Mouse (Mus musculus): Measurements from ENCODE around the gene Thap12. TPM values are rescaled to one million over a fixed set of nuclear protein-coding genes. Genes with fewer than 3 reads are reported as not detected.
A peak's percentile ranks its signal among the peaks of the same experiment; 100 is the strongest.

Thap12 gene
- polyA plus RNA-seq, 1 experiment from 2014 or later, result 47.1 TPM

DNA sequence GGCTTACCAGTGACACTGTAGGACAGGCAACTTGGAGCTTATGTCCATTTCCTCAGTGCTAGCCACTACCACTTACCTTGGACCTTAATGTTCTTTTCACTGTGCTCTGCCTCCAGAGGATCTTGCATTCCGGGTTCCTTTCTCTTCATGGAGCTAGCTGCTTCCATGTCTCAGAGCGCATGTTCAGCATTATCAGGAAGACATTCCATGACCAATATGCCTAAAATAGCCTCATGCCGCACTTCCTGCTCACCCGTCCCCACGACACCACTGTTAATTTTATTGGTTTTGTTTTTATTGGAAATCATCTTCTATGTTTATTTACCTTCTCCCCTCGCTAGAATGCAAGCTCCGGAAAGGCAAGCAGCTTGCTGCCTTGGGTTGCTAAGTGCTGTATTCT is 24.5 kb upstream of the Thap12 start:
- no peaks in the 10 kb centered on the region for H3K27me3 ChIP-seq (replicated peaks)
- H3K4me1 ChIP-seq, result no peaks in the 10 kb centered on the region
- H3K4me3 ChIP-seq, result no peak overlapping the region
- H3K9ac ChIP-seq, result no peak overlapping the region
- no peak overlapping the region for H3K4me2 ChIP-seq
- H3K36me3 ChIP-seq (replicated peaks), result no peaks in the 10 kb centered on the region
- no peak for ATAC-seq (replicated peaks)
- H3K27ac ChIP-seq, result no peak overlapping the region
- 78% methylated on average over 7 of the region's 7 CpGs for WGBS
- no peaks in the 10 kb centered on the region for H3K9me3 ChIP-seq

DNA sequence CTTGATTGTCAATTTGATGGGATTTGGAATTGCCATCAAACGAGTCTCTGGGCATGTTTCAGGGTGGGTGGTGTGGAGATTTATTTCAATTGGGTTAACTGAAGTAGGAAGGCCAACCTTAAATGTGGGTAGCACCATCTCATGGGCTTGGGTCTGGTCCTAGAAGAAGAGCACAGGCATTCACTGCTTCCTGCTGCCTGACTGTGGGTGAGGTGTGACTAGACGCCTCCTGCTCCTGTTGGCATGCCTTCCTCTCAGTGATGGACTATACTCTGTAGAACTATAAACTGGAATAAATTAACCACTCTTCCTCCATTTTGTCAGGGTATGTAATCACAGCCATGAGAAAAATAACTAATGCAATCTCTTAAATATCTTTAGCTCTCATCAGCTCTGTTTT is 22.2 kb upstream of the Thap12 start:
- H3K9ac ChIP-seq, result no peak overlapping the region
- H3K4me3 ChIP-seq, result no peak overlapping the region
- WGBS, result 44% methylated on average over 2 of the region's 2 CpGs
- no peaks in the 10 kb centered on the region for H3K36me3 ChIP-seq (replicated peaks)
- no peaks in the 10 kb centered on the region for H3K4me1 ChIP-seq
- H3K27me3 ChIP-seq (replicated peaks), result no peaks in the 10 kb centered on the region
- no peak for ATAC-seq (replicated peaks)
- H3K27ac ChIP-seq, result no peak overlapping the region
- no peak overlapping the region for H3K4me2 ChIP-seq
- H3K9me3 ChIP-seq, result no peaks in the 10 kb centered on the region

DNA sequence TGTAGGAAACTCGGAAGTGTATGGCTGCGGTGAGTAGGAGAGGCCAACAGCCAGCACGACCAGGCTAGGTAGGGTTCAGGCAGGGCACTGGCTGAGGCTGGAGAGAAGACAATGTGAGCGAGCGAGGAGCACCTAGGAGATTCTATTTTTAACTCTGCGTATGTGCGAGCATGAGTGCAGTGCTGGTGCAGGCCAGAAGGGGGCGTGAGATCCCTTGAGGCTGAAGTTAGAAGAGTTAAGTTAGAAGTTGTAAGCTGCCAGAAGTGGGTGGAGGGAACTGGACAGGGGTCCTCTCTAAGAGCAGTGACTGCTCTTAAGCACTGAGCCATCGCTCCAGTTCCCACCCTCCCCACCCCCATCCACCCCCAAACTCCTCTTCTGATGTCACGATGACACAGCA is 20.1 kb upstream of the Thap12 start:
- WGBS, result 90% methylated on average over 10 of the region's 10 CpGs
- Histone ChIP-seq H3K36me3 (replicated peaks) (no peaks in the 10 kb centered on the region), H3K9ac (no peak overlapping the region), H3K9me3 (no peaks in the 10 kb centered on the region), H3K27ac (no peak overlapping the region), H3K27me3 (replicated peaks) (no peaks in the 10 kb centered on the region), H3K4me3 (no peak overlapping the region), H3K4me2 (no peak overlapping the region), H3K4me1 (no peaks in the 10 kb centered on the region)
- ATAC-seq (replicated peaks), result no peak

DNA sequence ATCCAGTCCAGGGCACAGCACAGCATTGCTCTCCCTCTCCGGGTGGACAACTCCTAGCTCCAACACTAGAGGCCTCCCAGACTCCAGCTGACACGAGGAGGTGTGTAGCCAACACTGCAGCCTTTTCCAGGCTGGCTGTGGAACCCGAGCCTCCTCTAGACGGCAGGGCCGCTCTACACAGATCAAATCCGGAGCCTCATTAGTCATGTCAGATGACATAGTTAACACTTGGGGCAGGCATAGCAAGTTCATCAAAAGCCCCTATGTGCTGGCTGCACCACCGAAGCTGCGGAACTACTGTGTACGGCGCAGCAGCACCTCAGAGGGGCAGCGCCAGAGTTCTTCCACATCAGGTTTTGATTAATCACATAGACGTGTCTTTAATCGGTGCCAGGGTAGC is 17.0 kb upstream of the Thap12 start:
- ATAC-seq (replicated peaks), result no peak
- no peaks in the 10 kb centered on the region for H3K4me1 ChIP-seq
- H3K36me3 ChIP-seq (replicated peaks), result no peaks in the 10 kb centered on the region
- H3K4me2 ChIP-seq, result no peak overlapping the region
- WGBS, result 54% methylated on average over 13 of the region's 13 CpGs
- H3K9ac ChIP-seq, result no peak overlapping the region
- H3K27me3 ChIP-seq (replicated peaks), result no peaks in the 10 kb centered on the region
- no peak overlapping the region for H3K4me3 ChIP-seq
- H3K27ac ChIP-seq, result no peak overlapping the region
- no peaks in the 10 kb centered on the region for H3K9me3 ChIP-seq

DNA sequence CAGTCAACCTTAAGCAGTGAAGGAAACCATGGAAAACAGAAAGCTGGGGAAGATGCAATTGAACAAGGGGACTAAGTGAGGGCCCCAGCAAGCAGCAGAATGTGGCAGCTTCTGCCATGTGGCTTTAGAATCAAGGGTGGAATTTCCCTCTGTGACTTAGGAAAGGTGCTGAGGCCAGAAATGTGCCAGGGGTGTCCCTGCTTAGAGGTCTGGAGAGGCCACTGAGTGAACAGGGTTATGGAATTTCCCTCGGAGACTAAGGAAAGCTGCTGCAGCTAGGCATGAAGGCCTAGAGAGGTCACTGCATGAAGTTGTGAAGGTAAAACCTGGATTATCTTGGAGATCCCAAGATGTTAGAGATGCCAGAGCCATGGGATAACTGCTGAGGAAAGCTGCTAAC is 12.8 kb upstream of the Thap12 start:
- Histone ChIP-seq H3K27ac (no peak overlapping the region), H3K27me3 (replicated peaks) (no peaks in the 10 kb centered on the region), H3K9ac (no peak overlapping the region), H3K36me3 (replicated peaks) (no peaks in the 10 kb centered on the region), H3K4me2 (no peak overlapping the region), H3K4me1 (no peaks in the 10 kb centered on the region), H3K4me3 (no peak overlapping the region), H3K9me3 (no peaks in the 10 kb centered on the region)
- 88% methylated on average over 1 of the region's 1 CpGs for whole genome bisulfite sequencing
- ATAC-seq (replicated peaks), result no peak

DNA sequence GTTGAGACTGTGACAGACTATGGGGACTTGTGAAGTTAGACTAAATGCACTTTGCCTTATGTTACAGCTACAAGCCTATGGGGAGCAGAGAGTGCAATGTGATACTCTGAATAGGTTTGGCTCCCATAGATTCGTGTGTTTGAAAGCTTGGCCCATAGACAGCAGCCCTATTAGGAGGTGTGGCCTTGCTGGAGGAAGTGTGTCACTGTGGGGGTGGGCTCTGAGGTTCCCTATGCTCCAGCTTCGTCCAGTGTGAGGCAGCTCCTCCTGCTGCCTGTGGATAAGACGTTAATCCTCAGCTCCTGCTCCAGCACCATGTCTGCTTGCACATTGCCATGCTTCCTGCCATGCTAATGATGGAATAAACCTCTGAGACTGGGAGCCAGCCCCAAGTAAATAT is 12.1 kb upstream of the Thap12 start:
- Histone ChIP-seq H3K4me3 (no peak overlapping the region), H3K9ac (no peak overlapping the region), H3K4me2 (no peak overlapping the region), H3K27me3 (replicated peaks) (no peaks in the 10 kb centered on the region), H3K9me3 (no peaks in the 10 kb centered on the region), H3K27ac (no peak overlapping the region), H3K36me3 (replicated peaks) (no peaks in the 10 kb centered on the region), H3K4me1 (no peaks in the 10 kb centered on the region)
- 26% methylated on average over 3 of the region's 3 CpGs for WGBS
- ATAC-seq (replicated peaks), result no peak

DNA sequence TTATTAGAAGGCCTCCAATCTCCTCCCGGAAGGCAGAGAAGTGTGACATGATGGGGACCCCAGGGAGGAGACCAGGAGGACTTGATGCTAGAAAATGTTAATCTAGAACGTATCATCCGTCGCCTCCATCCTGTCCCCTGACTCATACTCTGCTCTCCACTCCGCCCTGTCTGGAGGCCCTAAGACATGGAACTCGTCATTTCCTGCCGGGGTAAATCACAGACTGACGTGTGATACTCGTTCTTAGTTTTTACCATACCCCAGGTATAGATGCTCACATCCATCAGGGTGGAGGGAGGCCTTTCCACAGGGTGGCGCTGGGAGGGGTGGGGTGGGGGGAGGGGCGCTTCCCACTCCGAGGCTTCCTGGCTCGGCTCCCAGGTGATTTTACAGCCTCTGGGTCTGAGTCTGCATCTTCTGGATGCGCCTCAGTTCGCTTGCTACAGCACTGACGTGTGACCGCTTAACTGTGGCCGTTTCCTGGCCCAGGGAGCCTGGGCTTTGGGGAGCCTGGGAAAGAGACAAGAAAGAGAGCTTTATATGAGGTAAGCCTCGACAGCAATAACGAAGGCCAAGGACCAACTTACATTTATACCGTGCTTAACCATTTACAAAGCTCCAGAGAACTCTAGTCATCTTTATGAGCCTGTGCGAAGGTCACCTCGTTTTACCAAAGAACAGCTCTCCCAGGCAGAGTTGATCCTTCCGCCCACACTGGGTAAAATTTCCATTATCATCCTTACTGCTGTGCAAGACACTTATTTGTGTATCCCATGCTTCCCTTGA is 9.9 kb upstream of the Thap12 start:
- no peaks in the 10 kb centered on the region for H3K27me3 ChIP-seq (replicated peaks)
- no peak overlapping the region for H3K9ac ChIP-seq

DNA sequence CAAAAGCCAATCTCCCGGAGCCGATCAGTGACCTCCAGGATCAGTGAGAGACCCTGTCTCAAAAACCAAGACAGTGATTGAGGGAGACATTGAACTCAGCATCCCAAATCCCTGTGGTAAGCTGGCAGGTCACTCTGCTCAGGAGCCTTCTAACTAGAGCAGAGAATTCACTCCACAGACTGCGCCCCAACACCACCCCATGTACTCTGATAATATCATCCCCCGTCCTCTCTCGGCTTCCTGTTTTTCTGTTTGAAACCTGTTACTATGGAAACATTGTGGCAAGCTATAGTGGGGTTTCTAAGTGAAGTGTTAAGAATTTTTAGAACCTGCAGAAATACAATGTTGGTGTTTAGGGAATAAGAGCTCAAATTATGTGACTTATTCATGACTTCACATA is 8.9 kb upstream of the Thap12 start:
- Histone ChIP-seq H3K27ac (no peak overlapping the region), H3K9ac (no peak overlapping the region), H3K36me3 (replicated peaks) (no peaks in the 10 kb centered on the region), H3K9me3 (no peaks in the 10 kb centered on the region), H3K27me3 (replicated peaks) (no peaks in the 10 kb centered on the region), H3K4me3 (no peak overlapping the region), H3K4me1 (no peaks in the 10 kb centered on the region), H3K4me2 (no peak overlapping the region)
- 81% methylated on average over 5 of the region's 5 CpGs for WGBS
- ATAC-seq (replicated peaks), result no peak

More for the DNA sequence above, 9.9 kb upstream of the Thap12 start:
- Histone ChIP-seq H3K4me3 (no peak overlapping the region), H3K4me2 (no peak overlapping the region), H3K9me3 (no peaks in the 10 kb centered on the region), H3K27ac (no peak overlapping the region), H3K4me1 (no peaks in the 10 kb centered on the region), H3K36me3 (replicated peaks) (no peaks in the 10 kb centered on the region)
- WGBS, result 52% methylated on average over 24 of the region's 24 CpGs
- no peak for ATAC-seq (replicated peaks)

DNA sequence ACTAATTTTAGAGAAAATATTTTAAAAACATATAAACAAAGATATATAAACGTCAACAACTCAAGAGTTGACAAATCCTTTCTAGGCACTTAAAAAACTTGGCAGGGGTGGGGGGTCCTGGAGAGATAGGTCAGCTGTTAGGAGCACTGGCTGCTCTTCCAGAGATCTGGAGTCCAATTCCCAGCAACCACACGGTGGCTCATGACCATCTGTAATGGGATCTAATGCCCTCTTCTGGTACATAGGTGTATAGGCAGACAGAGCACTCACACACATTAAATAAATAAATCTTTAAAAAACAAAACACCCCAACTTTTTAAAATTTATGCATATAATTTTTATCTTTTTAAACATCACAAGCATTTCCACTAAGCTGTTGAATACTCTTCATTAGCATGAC is 5.4 kb upstream of the Thap12 start:
- Histone ChIP-seq H3K4me2 (no peak overlapping the region), H3K9ac (no peak overlapping the region), H3K27ac (no peak overlapping the region), H3K4me3 (no peak overlapping the region), H3K27me3 (replicated peaks) (no peaks in the 10 kb centered on the region), H3K4me1 (peaks cover 8% of the 10 kb centered on the region), H3K9me3 (no peaks in the 10 kb centered on the region), H3K36me3 (replicated peaks) (no peaks in the 10 kb centered on the region)
- no peak for ATAC-seq (replicated peaks)
- WGBS, result 13% methylated on average over 2 of the region's 2 CpGs

DNA sequence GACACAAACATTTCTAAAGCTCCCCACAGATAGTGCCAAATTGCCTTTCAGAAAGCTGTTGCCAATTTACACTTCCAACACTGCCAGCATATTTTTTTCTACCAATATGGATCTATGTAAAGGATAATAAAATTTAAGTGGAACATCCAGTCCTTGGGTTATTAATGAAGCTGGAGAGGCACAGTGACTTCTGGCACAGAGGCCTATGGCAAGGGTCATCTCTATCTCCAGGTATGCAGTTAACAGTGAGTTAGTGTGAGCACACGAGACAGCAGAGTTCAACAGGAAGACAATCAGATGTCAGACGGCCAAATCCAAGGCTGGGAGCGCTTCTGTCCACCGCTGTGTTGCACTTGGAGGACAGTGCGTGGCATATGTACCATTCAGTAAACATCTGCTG is 4.9 kb upstream of the Thap12 start:
- H3K27me3 ChIP-seq (replicated peaks), result no peaks in the 10 kb centered on the region

DNA sequence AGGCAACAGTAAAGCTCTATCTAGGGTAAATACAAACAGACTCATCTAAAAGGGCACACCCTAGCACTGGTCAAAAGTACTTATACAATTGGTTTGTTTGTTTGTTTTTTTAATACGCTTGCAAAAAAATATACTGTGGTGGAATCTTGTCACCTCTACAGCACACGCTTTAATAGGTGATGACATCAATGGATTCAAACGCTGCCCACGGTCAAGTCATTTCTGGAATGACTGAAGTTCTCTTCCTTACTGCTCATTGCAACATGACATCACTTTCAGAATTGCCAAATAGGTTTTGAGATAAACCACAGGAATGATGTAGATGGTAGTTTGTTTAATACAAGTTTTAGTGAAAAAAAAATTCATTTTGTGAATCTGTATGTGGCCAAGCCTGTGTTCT is 4.3 kb upstream of the Thap12 start:
- Histone ChIP-seq H3K9me3 (no peaks in the 10 kb centered on the region), H3K27ac (no peak overlapping the region), H3K9ac (no peak overlapping the region), H3K27me3 (replicated peaks) (no peaks in the 10 kb centered on the region), H3K36me3 (replicated peaks) (no peaks in the 10 kb centered on the region), H3K4me2 (no peak overlapping the region), H3K4me3 (no peak overlapping the region), H3K4me1 (peaks cover 8% of the 10 kb centered on the region)
- no peak for ATAC-seq (replicated peaks)
- 90% methylated on average over 4 of the region's 4 CpGs for WGBS

More for the DNA sequence above, 4.9 kb upstream of the Thap12 start:
- no peak overlapping the region for H3K4me3 ChIP-seq
- no peaks in the 10 kb centered on the region for H3K9me3 ChIP-seq
- no peak overlapping the region for H3K27ac ChIP-seq
- WGBS, result 65% methylated on average over 5 of the region's 5 CpGs
- ATAC-seq (replicated peaks), result no peak
- H3K4me1 ChIP-seq, result peaks cover 8% of the 10 kb centered on the region
- no peak overlapping the region for H3K9ac ChIP-seq
- H3K36me3 ChIP-seq (replicated peaks), result no peaks in the 10 kb centered on the region
- no peak overlapping the region for H3K4me2 ChIP-seq

DNA sequence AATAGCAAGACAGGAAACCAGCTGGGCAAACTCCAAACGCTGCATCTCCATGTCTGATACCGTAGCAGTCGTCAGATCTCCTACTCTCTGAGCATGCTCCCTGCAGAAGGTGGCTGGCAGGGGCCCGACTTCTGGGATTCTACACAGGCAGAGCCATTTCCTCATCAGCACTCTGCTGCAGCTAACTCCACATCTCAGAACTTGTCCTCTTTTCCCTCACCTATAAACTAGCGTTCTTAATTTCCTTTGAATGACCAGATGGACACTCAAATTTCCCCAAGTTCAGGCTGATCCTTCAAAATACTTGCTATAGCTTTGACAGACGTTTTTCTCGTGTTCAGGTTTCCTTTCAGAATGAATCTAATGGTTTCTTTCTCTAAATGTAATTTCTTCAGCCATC is 1.1 kb upstream of the Thap12 start:
- H3K4me3 ChIP-seq, result peak overlapping the region; percentile 89
- H3K4me2 ChIP-seq, result peak overlapping the region; percentile 53
- peaks cover 27% of the 10 kb centered on the region for H3K4me1 ChIP-seq
- H3K27me3 ChIP-seq (replicated peaks), result no peaks in the 10 kb centered on the region
- H3K9ac ChIP-seq, result peak overlapping the region; percentile 58
- H3K9me3 ChIP-seq, result no peaks in the 10 kb centered on the region
- 60% methylated on average over 7 of the region's 7 CpGs for WGBS
- no peak overlapping the region for H3K27ac ChIP-seq
- no peaks in the 10 kb centered on the region for H3K36me3 ChIP-seq (replicated peaks)
- ATAC-seq (replicated peaks), result no peak

DNA sequence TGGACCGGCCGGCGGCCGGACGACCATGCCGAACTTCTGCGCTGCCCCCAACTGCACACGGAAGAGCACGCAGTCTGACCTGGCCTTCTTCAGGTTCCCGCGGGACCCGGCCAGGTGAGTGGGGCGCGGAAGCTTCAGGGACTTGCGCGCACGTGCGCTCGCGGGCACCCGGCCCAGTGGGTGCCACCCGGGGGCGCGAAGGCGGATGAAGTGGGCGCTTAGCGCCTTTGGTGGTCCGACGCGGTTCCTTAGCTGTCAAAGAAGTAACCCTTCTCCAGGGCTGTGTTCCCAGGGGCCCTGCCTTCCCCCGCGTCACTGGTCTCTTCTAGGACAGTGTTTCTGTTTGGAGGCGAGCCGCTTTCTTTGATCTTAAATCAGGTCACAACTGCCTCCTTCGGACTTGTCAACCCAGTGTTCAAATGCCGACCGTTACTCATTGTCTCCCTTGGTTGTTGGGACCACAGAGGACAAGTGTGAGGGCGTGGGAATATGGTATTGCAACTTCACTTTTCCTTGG is 520 bp downstream of the Thap12 start:
- ATAC-seq (replicated peaks), result no peak
- Histone ChIP-seq H3K9me3 (no peaks in the 10 kb centered on the region), H3K36me3 (replicated peaks) (no peaks in the 10 kb centered on the region), H3K4me3 (peak overlapping the region; percentile 89), H3K27ac (peak overlapping the region; percentile 77), H3K9ac (peak overlapping the region; percentile 87), H3K4me2 (peak overlapping the region; percentile 68), H3K27me3 (replicated peaks) (no peaks in the 10 kb centered on the region), H3K4me1 (peaks cover 27% of the 10 kb centered on the region)
- WGBS, result 0% methylated on average over 38 of the region's 38 CpGs

Data from midbrain, embryonic 15.5 days (tissue).